Mouse (Mus musculus) layer of hippocampus, postnatal 36 days (tissue): Measurements from ENCODE around the gene Cwc22. TPM values are rescaled to one million over a fixed set of nuclear protein-coding genes. Genes with fewer than 3 reads are reported as not detected.
"Not testable (repeated sequence)": the region's sequence is repeated elsewhere in the genome, so short reads cannot be mapped to it uniquely, and the experiment has no call there.

Experiments used
- DNase-seq, 2 experiments: peaks; one replicate each; pipeline ENCODE4 v3.0.0; 2022
- total RNA-seq, 2 experiments: library from RNA; stranded (reverse); gene quantifications; 2 replicates each; pipeline ENCODE4 v1.2.3; 2021

Gene Cwc22
- total RNA-seq, 2 experiments from 2014 or later, result 23.0 to 28.7 TPM

GRCm38 (mm10) chr2:77895906-77896570, 50.1 kb downstream of the Cwc22 start:
- DNase-seq, result not testable (repeated sequence)

DNA sequence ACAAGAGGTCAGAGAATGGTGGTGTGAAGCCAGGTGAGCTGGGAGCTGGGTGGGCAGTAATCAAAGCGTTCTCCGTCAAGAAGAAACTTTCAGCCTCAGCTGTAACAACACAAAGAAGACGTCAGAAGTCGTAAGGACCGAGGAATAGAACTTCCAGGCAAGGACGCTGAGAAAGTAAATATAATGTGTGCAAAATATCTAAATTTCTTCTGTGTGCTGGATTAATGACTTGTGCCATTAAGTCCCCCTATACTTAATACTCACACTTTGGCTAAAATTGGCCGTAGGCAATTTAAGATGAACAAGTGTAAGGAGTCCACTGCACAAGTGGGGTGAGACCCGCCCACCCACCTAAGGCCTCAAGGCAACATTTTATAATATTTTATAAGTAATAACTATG, 51.3 kb downstream of the Cwc22 start:
- DNase-seq, result no peak

DNA sequence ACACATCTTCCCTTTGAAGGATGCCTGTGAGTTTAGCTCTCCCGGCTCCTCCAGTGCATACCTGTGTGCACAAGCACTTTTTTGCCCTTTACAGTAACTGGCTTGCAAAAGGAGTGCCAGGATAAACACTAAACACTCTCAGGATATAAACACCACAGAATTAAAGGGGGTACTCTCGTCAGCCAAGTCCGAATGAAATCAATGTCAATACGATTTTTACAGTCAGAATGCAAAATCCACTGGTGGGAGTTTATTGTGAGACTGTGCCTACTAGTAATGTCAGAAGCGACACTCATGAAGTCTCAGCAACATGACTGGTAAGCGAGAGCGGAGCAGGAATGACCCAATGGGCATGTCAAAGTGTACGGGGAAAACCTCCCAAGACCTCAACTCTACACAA, 52.7 kb downstream of the Cwc22 start:
- DNase-seq, result no peak

DNA sequence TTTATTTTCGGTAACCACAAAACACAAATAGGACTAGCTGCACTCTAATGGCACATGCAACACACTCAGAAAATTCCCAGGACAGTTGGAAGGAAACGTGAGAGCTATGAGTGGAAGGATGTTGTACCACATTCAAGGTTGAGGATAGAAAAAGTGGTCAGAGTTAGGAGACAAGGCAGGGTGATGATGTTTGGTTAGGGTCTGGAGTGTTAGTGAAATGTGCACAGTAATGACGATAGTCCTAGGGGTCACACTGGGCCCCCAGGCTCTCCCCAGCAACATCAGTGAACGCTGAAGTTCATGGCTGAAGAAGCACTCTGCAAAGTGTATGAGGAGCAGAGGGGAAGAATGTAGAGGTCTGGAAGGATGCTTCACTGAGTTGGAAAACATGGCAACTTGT, 53.6 kb downstream of the Cwc22 start:
- DNase-seq, result no peak

- DNase-seq, result no peak
These were observed 55.2 kb downstream of the Cwc22 start for GRCm38 (mm10) chr2:77890836-77891438.

DNA sequence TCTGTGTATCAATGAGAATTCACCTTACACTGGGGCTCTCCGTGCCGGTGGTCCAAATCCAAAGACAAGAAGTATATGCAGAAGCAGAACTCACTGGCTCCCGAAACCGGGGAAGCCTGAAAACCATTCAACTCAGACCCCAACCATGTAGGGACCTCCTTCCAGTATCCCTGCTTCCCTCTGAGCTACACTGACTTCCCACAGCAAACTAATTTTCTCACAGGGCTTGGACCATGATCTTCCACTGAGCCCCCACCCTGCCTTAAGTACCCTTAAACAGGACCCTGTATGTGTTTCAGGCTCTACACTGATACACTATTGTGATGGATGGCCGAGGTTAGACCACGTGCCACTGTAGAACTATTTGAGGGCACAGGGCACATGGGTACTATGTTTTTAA, 56.2 kb downstream of the Cwc22 start:
- no peak for DNase-seq

DNA sequence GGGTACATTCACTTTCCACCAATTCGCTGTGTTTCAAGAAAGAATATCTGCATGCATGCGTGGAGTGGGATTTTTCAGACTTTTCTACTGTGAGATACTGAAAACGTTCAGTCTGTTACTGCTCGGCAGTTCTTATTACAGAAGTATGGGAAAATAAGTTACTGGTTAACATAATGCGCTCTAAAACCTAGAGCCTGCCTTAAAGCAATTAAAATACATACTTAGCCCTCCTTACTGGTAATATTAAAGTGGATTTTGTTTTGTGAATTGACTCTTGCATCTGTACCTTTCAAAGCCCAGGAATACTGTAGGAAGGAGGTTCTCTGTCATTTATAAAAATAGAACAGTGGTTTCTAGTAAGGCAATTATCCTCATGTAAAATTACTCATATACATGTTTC, 56.8 kb downstream of the Cwc22 start:
- DNase-seq, result no peak

- no peak for DNase-seq
These were observed 57.3 kb downstream of the Cwc22 start for GRCm38 (mm10) chr2:77888826-77889225.

GRCm38 (mm10) chr2:77888056-77888455, 58.1 kb downstream of the Cwc22 start:
- DNase-seq, result no peak

GRCm38 (mm10) chr2:77887166-77887565, 59.0 kb downstream of the Cwc22 start:
- no peak for DNase-seq

DNA sequence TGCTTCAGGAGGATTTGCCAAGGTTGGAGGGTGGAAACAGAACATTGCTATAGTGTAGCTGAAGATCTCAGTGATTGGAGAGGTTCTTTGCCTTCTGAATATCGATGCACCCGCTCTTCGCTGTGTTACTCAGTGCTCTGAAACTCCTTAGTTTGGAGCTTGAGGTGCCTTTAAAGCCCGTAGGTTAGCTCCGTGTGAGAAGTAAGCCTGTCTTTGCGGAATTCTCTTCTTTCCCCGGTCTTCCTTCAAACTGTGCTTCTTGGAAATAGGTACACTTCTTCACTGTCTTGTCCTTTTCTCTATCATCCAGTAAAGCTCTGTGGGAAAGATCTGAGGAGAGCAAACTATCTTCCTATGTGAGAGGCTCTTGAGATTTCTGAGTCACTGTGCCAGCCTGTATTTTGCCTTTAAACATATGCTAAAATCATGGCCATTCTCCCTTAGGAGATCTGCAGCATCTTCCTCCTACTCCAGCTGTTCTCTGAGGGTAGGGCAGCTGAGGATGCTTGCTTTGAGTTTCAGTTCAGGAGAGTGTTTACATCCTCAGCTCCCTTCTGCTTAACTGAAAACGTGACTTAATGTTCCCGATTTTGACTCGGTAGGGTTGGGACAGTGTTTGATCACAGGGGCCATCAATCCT, 60.6 kb downstream of the Cwc22 start:
- no peak for DNase-seq

DNA sequence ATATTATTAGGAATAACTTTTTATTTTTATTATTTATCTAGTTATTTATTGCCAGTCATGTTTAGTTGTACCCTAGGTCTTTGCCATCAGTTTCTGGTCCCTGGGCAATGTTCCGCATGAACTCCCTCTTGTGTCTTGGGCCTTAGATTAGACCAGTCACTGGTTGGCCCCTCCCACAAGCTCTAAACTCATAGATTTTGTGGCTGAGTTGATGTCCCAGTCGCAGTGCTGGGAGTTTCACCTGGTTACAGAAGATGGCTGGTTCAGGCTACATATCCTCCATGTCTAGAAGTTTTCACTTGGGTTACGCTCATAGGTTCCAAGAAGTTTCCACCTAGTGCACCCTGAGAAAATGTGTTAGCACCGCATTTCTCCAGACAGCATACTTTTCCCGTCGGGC, 61.1 kb downstream of the Cwc22 start:
- DNase-seq, result no peak

GRCm38 (mm10) chr2:77884491-77884890, 61.7 kb downstream of the Cwc22 start:
- no peak for DNase-seq

DNA sequence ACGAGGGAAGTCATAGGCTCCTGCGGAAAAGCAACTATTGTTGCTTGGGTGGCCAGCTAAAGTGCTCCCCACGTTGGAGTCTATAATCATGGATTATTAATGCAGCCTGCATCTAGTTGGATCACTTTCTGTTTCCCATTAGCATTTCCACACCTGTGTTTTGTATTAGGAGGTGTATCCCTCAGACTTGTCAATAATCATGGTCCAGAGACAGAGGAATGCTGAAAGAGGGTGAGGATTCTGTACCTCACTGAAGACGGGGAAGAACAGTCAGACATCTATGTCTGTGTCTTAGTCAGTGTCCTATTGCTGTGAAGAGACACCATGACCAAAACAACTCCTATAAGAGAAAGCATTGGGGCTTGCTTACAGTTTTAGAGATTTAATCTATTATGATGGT, 63.2 kb downstream of the Cwc22 start:
- no peak for DNase-seq

DNA sequence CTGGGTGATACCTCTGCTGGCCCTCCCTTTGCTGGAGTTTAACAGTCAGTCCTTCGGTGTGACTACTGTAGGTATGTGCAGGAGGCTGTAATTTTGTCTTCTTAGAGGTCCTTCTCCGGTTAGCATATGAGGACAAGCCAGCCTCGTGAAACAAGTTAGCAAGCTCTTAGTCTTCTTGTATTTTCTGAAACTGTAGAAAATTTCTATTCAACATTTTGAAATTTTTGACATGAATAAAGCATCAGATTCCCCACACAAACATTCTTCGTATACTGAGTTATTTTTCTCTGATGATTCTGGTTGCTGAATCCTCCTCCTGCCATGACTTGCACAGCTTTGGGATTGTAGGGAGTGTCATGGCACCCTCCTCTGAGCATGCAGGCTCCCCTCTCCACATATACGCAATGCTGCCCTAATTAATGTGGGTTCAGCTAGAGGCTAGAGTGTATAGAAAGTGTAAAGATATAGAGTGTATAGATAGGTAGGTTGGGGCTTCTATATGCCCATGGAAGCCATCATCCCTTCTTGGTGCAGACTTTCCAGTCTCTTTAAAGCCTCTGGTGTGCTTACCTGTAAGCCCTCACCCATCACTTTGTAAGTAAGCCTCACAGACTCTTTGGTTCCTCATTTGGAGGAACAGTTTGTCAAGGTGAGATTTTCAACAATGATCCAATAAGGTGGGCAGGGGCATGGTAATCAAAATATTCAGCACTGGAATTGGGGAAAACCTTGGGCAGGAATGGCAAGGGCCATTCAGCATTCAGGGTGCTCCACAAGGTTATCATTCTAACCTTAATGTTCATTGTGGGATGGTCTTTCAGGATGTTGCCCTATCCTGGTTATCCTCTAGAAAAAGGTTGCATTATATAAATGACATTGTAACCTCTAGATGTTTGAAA, 64.6 kb downstream of the Cwc22 start:
- no peak for DNase-seq

- no peak for DNase-seq
These were observed 65.8 kb downstream of the Cwc22 start for GRCm38 (mm10) chr2:77880351-77880750.

GRCm38 (mm10) chr2:77879736-77880135, 66.4 kb downstream of the Cwc22 start:
- DNase-seq, result no peak

- DNase-seq, result no peak
These were observed 68.9 kb downstream of the Cwc22 start for GRCm38 (mm10) chr2:77877156-77877855.

DNA sequence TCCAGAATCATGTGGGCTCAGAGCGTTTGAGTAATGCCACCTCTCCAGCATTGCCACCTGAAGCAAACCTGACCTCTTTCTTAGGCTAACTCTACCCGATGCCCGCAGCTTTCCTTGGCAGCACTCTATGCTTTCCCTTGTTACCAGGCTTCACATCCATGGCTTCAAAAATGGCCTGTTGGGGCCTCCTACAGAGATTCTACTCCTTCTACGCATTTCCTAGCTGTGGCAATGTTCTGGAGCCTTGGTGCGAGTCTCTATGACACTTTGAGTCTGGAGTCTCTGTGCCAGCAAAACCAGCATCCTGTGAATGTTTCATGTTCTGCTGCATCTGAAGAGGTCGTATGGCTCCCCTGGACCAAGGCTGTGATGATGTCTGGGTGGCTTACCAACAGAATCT, 69.8 kb downstream of the Cwc22 start:
- DNase-seq, result no peak

GRCm38 (mm10) chr2:77875516-77875915, 70.7 kb downstream of the Cwc22 start:
- no peak for DNase-seq

DNA sequence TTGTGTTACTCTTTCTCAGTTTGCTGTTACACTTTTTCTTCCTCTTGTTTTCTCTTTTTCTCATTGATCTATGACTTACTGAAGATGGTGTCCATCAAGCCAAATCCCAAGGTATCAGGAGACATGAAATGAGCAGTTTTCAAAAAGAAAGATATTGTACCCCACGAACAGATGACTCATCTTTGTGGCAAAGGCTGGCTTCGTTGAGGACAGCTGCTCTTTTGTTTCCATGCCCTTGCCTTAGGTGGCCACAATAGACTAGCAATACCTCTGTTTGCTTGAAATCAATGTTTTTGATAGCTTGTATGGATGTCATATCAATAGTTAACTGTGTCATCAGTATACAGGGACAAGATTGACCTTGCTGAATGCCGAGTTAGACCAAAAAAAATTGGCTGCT, 71.5 kb downstream of the Cwc22 start:
- DNase-seq, result no peak

GRCm38 (mm10) chr2:77873806-77874205, 72.4 kb downstream of the Cwc22 start:
- DNase-seq, result no peak
